8 mouse cellular contexts compared by ENCODE assay signal in the genomic region with DNA sequence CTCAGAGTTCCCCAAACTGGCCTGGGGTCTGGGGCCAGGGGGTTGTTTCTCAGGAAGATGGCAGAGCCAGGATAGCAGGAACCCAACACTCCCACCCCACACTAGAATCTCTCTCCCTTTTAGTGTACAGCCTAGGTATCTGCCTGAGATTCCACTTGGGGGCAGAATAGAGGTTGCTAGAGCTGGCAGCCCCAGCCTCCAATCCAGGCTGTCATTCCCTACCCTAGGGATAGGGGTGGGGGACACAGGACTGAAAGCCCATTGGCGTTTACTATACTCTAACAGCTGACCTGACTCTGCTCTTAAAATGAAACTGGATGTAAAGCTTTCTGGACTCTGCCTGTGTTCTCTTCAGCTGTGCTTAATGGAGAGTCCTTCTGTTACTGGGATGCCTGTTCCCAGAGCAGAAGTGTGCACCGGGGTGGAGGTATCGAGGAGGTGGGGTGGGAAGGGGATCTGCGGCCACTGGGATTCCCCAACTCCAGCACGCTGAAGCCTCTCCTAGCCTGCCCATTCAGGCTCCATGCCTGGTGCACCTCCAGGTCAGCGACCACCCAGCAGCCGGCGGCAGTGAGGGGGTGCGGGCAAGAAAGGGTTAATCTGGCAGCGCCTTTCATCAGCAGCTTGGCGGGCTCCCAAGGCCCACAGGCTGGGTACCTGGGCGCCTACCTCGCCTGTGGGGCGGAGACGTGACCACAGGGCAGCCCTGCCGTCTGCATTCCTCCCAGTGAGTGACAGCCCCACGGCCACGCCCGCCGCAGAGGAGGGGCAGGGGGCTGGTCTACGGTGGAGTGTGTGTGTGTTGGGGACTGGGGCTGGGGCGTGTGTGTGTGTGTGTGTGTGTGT. TPM values are rescaled to one million over a fixed set of nuclear protein-coding genes. Genes with fewer than 3 reads are reported as not detected.
A peak's percentile ranks its signal among the peaks of the same experiment; 100 is the strongest.
DNase-seq lines count a peak whose midpoint lies in the region; ATAC-seq and TF ChIP-seq lines count a peak whose summit lies in the region.

No protein-coding gene starts in this region.

- H3K4me3 ChIP-seq in forebrain, embryonic 11.5 days (ENCODE audit: low read depth, low read length) = peak overlapping the region; percentile 24; the same call in 1 of the 2 replicates
- peak overlapping the region; percentile 17 for H3K4me3 ChIP-seq in lung, postnatal 0 days (ENCODE audit: low read depth, low read length)
- peak overlapping the region; percentile 22; the same call in 1 of the 2 replicates for H3K4me3 ChIP-seq in stomach, postnatal 0 days (ENCODE audit: low read depth, low read length)

- H3K27me3 ChIP-seq in forebrain, embryonic 11.5 days (ENCODE audit: control insufficient read depth, insufficient read depth, low read length) = no peaks in the 10 kb centered on the region
- H3K27me3 ChIP-seq in lung, postnatal 0 days (replicated peaks; ENCODE audit: insufficient read depth, low read length) = no peaks in the 10 kb centered on the region
- H3K27me3 ChIP-seq in stomach, postnatal 0 days (ENCODE audit: control insufficient read depth, insufficient read depth, low read length) = no peaks in the 10 kb centered on the region

- H3K9ac ChIP-seq in forebrain, embryonic 11.5 days (ENCODE audit: low read length) = no peak overlapping the region; the same call in 1 of the 2 replicates
- no peak overlapping the region for H3K9ac ChIP-seq in lung, postnatal 0 days (replicated peaks; ENCODE audit: low read depth)
- H3K9ac ChIP-seq in stomach, postnatal 0 days (ENCODE audit: low read length) = peak overlapping the region; percentile 31; the same call in 1 of the 2 replicates

- TF ChIP-seq EP300 in lung, postnatal 0 days (IDR thresholded peaks at IDR 0.05) = no peak
- TF ChIP-seq EP300 in stomach, postnatal 0 days (optimal IDR thresholded peaks at IDR 0.05) = no peak

- 1% methylated on average over 19 of the region's 22 CpGs for WGBS in forebrain, embryonic 11.5 days
- 9% methylated on average over 17 of the region's 22 CpGs for WGBS in lung, postnatal 0 days
- WGBS in stomach, postnatal 0 days = under 1% methylated on average over 21 of the region's 22 CpGs

- peak; percentile 85 for ATAC-seq in forebrain, embryonic 11.5 days (replicated peaks; ENCODE audit: low FRiP score)
- peak; percentile 99 for ATAC-seq in lung, postnatal 0 days
- ATAC-seq in stomach, postnatal 0 days (ENCODE audit: low FRiP score, low TSS enrichment) = peak; percentile 90

- DNase-seq in ovary, postnatal 36 days (ENCODE audit: low spot score) = peak; percentile 31
- DNase-seq in ovary, adult 18-20 months (ENCODE audit: low spot score) = no peak
- DNase-seq in forebrain, embryonic 11.5 days (ENCODE audit: low spot score) = peak; percentile 88
- DNase-seq in kidney, adult 9 months = peak; percentile 28
- DNase-seq in lung, postnatal 0 days (ENCODE audit: low spot score) = peak; percentile 87
- peak; percentile 88 for DNase-seq in stomach, postnatal 0 days (ENCODE audit: low spot score)
- no peak for DNase-seq in spleen, postnatal 14 days (ENCODE audit: low spot score in 2 of 2)
- no peak for DNase-seq in left cerebral cortex, postnatal 25 days (ENCODE audit: low spot score in 2 of 2)

- peak; percentile 42 for TF ChIP-seq CTCF in lung, postnatal 0 days (IDR thresholded peaks at IDR 0.05)
- TF ChIP-seq CTCF in stomach, postnatal 0 days (IDR thresholded peaks at IDR 0.05; ENCODE audit: low read depth) = peak; percentile 45

- H3K27ac ChIP-seq in forebrain, embryonic 11.5 days (ENCODE audit: low read depth, low read length) = no peak overlapping the region
- no peak overlapping the region for H3K27ac ChIP-seq in lung, postnatal 0 days (ENCODE audit: low read length)
- no peak overlapping the region; the same call in 1 of the 2 replicates for H3K27ac ChIP-seq in stomach, postnatal 0 days (replicated peaks)

- H3K4me1 ChIP-seq in forebrain, embryonic 11.5 days (replicated peaks; ENCODE audit: control insufficient read depth, insufficient read depth, low read length) = peaks cover 9% of the 10 kb centered on the region
- H3K4me1 ChIP-seq in lung, postnatal 0 days (ENCODE audit: insufficient read depth, low read depth, low read length) = no peaks in the 10 kb centered on the region
- no peaks in the 10 kb centered on the region for H3K4me1 ChIP-seq in stomach, postnatal 0 days (replicated peaks; ENCODE audit: control insufficient read depth, insufficient read depth)

- no peaks in the 10 kb centered on the region for H3K36me3 ChIP-seq in forebrain, embryonic 11.5 days (ENCODE audit: control insufficient read depth, insufficient read depth, low read length)
- no peaks in the 10 kb centered on the region for H3K36me3 ChIP-seq in lung, postnatal 0 days (ENCODE audit: insufficient read depth, low read length)
- H3K36me3 ChIP-seq in stomach, postnatal 0 days (ENCODE audit: control insufficient read depth, insufficient read depth, low read length) = no peaks in the 10 kb centered on the region

- intact Hi-C loops in left cerebral cortex, postnatal 25 days (cut with DNase I) = loop anchor here (5.0 kb wide), 1 partner anchor 83 kb away; no protein-coding TSS in a partner anchor

- H3K4me2 ChIP-seq in forebrain, embryonic 11.5 days (ENCODE audit: low read depth, low read length, severe bottlenecking) = peak overlapping the region; percentile 60
- H3K4me2 ChIP-seq in lung, postnatal 0 days (replicated peaks; ENCODE audit: low read depth, low read length) = peak overlapping the region; percentile 58
- H3K4me2 ChIP-seq in stomach, postnatal 0 days (replicated peaks; ENCODE audit: low read depth) = peak overlapping the region; percentile 56

- no peaks in the 10 kb centered on the region for H3K9me3 ChIP-seq in forebrain, embryonic 11.5 days (ENCODE audit: control insufficient read depth, low read length)
- H3K9me3 ChIP-seq in lung, postnatal 0 days (ENCODE audit: low read length) = no peaks in the 10 kb centered on the region
- no peaks in the 10 kb centered on the region for H3K9me3 ChIP-seq in stomach, postnatal 0 days (ENCODE audit: control insufficient read depth, low read length)

RNA-seq across cellular contexts. Expression of a gene that starts 50.9 kb away (rescaled TPM):
- polyA plus RNA-seq in forebrain, embryonic 11.5 days (2014; fragmentation: Nextera tagmentation; extraction: Ambion mirVana) = 0.29 TPM in 1 of 2 replicates, not detected in the other
- 0.18 and 0.25 TPM in 2 replicates for polyA plus RNA-seq in lung, postnatal 0 days (2015; fragmentation: Nextera tagmentation; extraction: Ambion mirVana)
- polyA plus RNA-seq in stomach, postnatal 0 days (2015; fragmentation: Nextera tagmentation; extraction: Ambion mirVana) = 0.25 and 0.29 TPM in 2 replicates
- not detected for total RNA-seq in left cerebral cortex, postnatal 25 days (2021)

Comparison
In these comparisons a context has a peak if more than half of its experiments do, and no peak if none do; other contexts are left out.
1. DNase-seq: peak in ovary, postnatal 36 days (single experiment), forebrain, embryonic 11.5 days (single experiment), kidney, adult 9 months (single experiment), lung, postnatal 0 days (single experiment) and stomach, postnatal 0 days (single experiment); none in ovary, adult 18-20 months (single experiment), spleen, postnatal 14 days (0 of 2) and left cerebral cortex, postnatal 25 days (0 of 2).
2. Peak in every context shown above with its lines, with median percentiles within 50 percentile points of each other: ATAC-seq, H3K4me2 ChIP-seq and H3K4me3 ChIP-seq.